Mouse (Mus musculus): ENCODE data around the gene Zfp296.
"Not testable (repeated sequence)": the region's sequence is repeated elsewhere in the genome, so short reads cannot be mapped to it uniquely, and the experiment has no call there.

The Zfp296 gene

GRCm38 (mm10) chr7:19604606-19605214 is 27.6 kb downstream of the Zfp296 start:
- not testable (repeated sequence) for DNase-seq (ENCODE audit: low spot score in 2 of 2)

- no peak for DNase-seq (ENCODE audit: low spot score in 2 of 2)
Observed at GRCm38 (mm10) chr7:19607291-19607690, 30.2 kb downstream of the Zfp296 start.

- DNase-seq (ENCODE audit: low spot score in 2 of 2), result no peak
Observed at GRCm38 (mm10) chr7:19609641-19610332, 32.7 kb downstream of the Zfp296 start.

- no peak for DNase-seq (ENCODE audit: low spot score in 2 of 2)
Observed at GRCm38 (mm10) chr7:19610969-19611368, 33.9 kb downstream of the Zfp296 start.

GRCm38 (mm10) chr7:19615036-19615577 is 38.0 kb downstream of the Zfp296 start:
- no peak for DNase-seq (ENCODE audit: low spot score in 2 of 2)

GRCm38 (mm10) chr7:19619004-19619801 is 42.1 kb downstream of the Zfp296 start:
- DNase-seq (ENCODE audit: low spot score in 2 of 2), result peak; percentile 54 to 72

GRCm38 (mm10) chr7:19620811-19621210 is 43.7 kb downstream of the Zfp296 start:
- no peak for DNase-seq (ENCODE audit: low spot score in 2 of 2)

- DNase-seq (ENCODE audit: low spot score in 2 of 2), result no peak
Observed at GRCm38 (mm10) chr7:19622241-19622640, 45.2 kb downstream of the Zfp296 start.

- no peak for DNase-seq (ENCODE audit: low spot score in 2 of 2)
Observed at GRCm38 (mm10) chr7:19623433-19623832, 46.3 kb downstream of the Zfp296 start.

GRCm38 (mm10) chr7:19627721-19628120 is 50.6 kb downstream of the Zfp296 start:
- peak in 1 of 2 experiments; percentile 28 for DNase-seq (ENCODE audit: low spot score in 2 of 2)

GRCm38 (mm10) chr7:19628192-19628535 is 51.1 kb downstream of the Zfp296 start:
- no peak for DNase-seq (ENCODE audit: low spot score in 2 of 2)

- peak; percentile 96 to 98 for DNase-seq (ENCODE audit: low spot score in 2 of 2)
Observed at GRCm38 (mm10) chr7:19628536-19629360, 51.7 kb downstream of the Zfp296 start.

- peak; percentile 84 to 88 for DNase-seq (ENCODE audit: low spot score in 2 of 2)
Observed at GRCm38 (mm10) chr7:19629361-19629734, 52.3 kb downstream of the Zfp296 start, which contains the start of gene Relb. TSS of gene Relb (minus strand) at chr7:19629438.

Measured in heart, adult 9 months (tissue).